Mouse (Mus musculus) heart, postnatal 25 days (tissue): ENCODE data around the gene Gm14692. TPM values are rescaled to one million over a fixed set of nuclear protein-coding genes. Genes with fewer than 3 reads are reported as not detected.
"Not testable (repeated sequence)": the region's sequence is repeated elsewhere in the genome, so short reads cannot be mapped to it uniquely, and the experiment has no call there.

Experiments
- DNase-seq: peaks from one replicate; pipeline ENCODE4 v3.0.0; 2022; ENCODE audit warnings: low spot score
- intact Hi-C: fragments of 180-260 bp; cut with DNase I; formaldehyde crosslinking; loops from one replicate; pipeline ENCODE4 v1.15.1; 2025
- total RNA-seq, 2 experiments: library from RNA; stranded (reverse); gene quantifications; 2 replicates each; pipeline ENCODE4 v1.2.3; 2021

Gene Gm14692
- not detected for total RNA-seq

- intact Hi-C loops, DNase-seq: not testable (repeated sequence)
Observed at GRCm38 (mm10) chrX:67695398-67695797, at the start of gene Gm14692. Gene Gm14692 (plus strand): TSS chrX:67695698.

- DNase-seq, intact Hi-C loops: not testable (repeated sequence)
Observed at GRCm38 (mm10) chrX:67693462-67693861, 2.0 kb upstream of the Gm14692 start, which contains the start of gene Gm1140. Gene Gm1140 (minus strand): TSS chrX:67693562.

Other genes starting within 250 kb of the Gm14692 start
- gene Gm1140, start 2.1 kb upstream of the Gm14692 start, total RNA-seq: not detected
- not detected for gene 4933436I01Rik, start 225.8 kb downstream of the Gm14692 start, total RNA-seq